Mouse (Mus musculus) brain, adult 2 months (tissue): ENCODE results near the gene Cd3d.
"Not testable (repeated sequence)": the region's sequence is repeated elsewhere in the genome, so short reads cannot be mapped to it uniquely, and the experiment has no call there.

Source experiments
- DNase-seq: peaks from one replicate; pipeline ENCODE4 v3.0.0; 2011; ENCODE audit warnings: low read depth, low spot score

The Cd3d gene

DNA sequence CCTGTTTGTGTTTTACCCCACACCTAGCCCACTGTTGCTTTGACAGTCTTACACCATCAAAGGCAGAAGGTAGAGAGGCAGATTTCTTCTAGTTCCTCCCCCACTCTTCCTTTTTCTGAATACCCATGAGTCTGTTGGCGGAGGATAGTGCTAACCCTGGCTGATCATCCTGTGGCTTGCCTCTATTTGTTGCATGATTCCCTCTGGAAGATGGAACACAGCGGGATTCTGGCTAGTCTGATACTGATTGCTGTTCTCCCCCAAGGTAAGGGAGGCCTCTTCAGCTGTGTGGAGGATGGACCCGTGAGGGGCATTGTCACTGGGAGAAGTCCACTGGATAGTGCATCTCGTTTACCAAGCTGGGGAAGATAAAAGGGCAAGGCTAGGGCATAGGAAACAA is at the start of gene Cd3d:
TSS of gene Cd3d (plus strand) at position 111 of the 400 bp plus-strand sequence.
- no peak for DNase-seq

DNA sequence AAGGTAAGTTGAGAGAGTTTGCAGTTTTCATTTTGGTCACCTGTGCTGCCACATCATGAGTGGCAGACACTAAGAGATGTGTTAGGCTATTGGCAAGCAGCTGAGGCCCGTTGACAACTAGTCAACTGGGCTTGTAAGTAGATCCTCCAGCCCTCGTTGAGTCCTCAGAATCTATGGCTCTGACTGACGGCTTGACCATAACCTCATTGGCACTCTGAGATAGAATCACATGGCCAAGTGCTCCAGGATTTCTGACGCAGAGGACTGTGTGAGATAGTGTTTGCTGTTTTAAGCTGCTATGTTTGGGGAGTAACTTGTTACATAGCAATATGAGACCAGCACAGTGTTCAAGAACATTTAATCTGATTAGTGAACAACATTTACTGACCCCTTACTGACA is 39.8 kb upstream of the Cd3d start:
- DNase-seq = peak; percentile 26

DNA sequence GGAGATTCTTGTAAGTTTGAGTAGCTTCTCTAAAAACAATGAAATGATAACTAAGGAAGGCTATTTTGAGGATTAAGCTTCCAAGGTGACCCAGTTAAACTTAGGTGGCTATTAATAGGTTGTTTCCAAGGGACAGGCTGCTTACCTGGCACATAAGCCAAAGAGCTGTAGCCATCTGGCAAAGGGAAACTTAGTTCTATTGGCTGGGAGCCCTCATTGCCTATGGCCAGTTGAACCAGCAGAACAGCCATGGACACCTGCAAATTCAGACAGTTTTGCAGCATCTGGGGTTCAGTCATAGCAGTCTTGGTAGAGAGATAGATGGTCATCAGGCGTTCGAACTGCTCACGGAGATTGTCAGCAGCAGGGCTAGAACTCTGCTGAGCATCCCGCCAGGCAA is 39.2 kb upstream of the Cd3d start:
- peak; percentile 94 for DNase-seq

DNA sequence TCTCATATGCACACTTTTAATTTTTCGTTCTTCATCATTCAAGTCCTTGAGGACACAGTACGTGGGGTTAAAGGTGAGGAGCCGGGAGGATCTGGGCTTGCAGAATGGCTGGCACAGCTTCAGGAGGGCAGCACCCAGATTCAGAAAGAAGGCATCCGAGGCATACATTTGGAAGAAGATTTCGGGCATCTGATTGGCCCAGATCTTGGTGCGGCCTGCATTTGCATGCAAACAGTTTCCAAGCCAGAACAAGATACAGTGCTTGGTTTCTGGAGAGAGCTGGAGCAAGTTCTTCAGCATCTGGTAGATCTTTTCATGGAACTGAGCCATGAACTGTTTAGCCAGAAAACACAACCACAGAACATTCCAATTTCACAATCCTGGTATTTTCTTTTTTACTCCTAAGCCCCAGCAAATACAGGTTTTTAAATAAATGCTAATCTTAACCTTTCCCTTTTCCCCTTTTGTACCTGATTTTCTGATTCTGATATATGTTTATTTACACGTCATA is 35.3 kb upstream of the Cd3d start:
- DNase-seq = peak; percentile 41

DNA sequence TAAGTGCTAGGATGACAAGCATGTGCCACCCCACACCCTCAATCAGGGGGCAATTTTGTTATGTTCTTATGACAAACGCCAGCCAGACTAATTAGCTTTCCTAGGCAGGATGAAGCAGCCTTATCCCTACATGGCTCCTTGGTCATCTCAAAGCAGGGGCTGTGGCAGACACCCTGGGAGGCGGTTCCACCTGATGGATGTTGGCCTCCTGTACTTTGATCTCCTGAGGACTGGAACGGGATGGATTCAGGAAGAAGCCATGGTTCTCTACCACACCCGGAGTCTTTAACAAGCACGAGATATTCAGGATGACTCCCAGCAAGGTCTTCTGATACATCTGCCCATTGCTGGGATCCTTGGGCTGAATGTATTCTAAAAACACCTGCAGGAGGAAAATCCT is 33.8 kb upstream of the Cd3d start:
- no peak for DNase-seq

DNA sequence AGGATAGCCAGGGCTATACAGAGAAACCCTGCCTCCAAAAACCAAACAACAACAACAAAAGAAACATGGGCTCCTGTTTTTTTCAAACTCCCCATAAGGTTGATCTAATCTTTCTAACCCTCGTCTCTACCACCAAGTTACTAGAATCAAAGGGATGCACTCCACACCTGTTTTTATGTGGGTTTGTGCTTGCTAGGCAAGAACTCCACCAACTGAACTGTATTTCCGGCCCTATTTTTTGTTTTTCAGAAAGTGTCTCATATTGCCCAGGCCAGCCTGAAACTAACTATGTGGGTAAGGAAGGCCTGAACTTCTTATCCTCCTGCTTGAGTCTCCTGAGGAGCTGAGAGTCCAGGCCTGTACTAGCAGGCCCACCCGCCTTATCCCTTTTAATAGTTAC is 27.2 kb upstream of the Cd3d start:
- DNase-seq = no peak

DNA sequence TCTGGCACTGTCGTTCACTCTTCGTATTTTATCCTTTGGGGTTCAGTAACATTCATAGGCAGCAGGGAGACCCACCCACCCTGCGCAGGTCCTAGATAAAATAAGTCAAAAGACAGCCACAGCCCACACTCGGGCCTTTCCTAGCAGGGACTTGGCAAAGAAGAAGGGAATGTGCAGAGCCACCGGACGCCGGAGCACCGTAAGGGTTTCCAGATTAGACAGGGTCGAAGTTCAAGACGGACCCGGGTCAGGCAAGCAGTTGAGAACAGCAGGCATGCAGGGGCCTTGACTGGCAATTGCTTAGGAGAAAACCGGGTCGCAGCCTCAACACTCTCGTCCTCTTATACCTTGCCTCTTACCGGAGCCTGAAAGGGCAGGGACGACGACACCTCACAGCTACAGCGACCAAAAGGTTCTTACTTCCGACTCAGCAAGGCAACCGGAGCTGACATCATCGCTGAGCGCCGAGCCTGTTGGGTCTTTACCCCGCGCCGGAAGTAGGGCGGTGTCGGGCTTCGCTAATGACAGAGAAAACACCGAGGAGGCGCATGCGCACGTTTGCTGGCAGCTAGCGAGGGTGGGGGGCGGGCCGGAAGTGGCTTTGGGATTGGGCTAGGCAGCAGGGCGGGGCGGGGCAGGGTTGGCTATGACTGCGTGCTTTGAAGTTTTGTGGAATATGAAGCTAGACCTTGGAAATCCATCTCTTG is 16.3 kb upstream of the Cd3d start, which contains the start of gene Ube4a:
TSS of gene Ube4a (minus strand) at position 475 of the 707 bp plus-strand sequence.
- DNase-seq = peak; percentile 100

DNA sequence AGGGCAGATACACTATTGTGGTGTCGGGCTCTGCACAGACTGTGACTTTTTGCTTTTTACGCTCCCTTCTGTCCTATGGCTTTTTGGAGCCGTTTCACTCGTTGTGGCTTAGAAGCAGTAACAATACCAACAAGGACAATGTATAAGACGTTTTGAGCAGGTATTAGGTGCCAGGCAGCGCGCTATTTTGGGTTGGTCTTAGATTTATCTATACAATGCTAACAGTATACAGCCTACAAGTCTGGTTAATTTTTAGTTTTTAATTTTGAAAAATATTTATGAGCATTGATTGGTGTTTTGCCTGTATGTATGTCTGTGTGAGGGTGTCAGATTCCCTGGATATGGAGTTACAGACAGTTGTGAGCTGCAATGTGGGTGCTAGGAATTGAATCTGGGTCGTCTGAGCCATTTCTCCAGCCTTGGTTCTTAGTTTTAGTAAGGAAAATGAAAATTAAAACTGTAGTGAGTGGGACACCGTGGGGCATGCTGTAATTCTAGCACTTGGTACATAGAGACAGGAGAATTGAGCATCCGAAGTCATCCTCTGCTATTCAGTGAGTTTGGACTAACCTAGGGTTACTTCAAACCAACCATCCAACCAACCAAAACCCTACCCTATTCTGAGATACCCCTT is 15.6 kb upstream of the Cd3d start:
- no peak for DNase-seq

DNA sequence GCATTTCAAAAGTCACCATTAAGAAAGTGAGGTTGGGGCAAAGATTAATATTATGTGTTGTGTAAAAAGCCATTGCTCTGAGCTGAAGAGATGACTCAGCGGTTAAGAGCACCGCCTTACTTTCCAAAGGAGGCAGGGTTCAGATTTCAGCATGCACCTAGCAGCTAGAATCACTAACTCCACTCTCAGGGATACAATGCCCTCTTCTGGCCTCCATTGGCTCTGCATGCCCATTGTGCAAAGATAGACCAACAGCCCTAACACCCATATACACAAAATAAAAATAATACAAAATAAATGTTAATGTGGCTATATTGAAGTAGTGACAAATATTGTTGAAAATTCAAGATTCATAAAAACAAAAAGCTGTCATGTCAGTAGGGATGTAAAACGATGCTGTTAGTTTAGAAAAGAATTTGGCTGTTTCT is 14.8 kb upstream of the Cd3d start:
- DNase-seq = peak; percentile 90

DNA sequence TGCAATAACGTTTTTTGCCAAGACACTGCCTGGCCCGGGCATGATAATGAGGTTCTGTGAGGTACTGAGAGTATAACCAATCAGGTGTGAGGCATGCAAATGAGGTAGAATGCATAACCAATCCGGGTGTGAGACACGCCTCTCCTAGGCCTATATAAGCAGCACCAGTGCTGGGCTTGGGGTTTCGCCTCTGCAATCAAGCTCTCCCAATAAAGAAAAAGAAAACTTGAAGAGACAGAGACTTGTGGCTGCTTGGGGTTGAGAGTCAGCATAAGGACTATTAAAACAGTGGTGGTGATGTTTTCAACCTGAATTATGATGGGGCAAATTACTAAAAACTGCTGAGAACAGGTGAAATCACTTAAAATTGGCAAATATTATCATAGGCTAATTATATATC is 13.8 kb upstream of the Cd3d start:
- not testable (repeated sequence) for DNase-seq

DNA sequence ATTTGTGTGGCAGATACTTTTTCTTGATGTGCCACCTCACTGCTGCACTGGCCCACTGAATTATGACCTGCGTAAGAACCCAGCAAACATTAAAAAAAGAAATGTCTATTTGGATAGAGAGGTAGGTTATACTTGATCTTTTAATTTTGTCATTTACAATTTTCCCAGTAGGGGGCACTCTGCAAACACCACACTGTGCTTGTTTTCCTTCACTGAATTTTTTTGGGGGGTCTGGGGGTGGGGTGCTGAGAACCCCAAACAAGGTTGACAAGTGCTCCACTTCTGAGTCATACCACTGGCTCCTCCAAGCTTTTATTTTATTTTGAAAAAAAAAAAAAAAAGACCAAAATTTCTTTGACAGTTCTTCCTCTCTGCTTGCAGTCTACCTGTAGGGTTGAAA is 12.1 kb upstream of the Cd3d start:
- DNase-seq = no peak

DNA sequence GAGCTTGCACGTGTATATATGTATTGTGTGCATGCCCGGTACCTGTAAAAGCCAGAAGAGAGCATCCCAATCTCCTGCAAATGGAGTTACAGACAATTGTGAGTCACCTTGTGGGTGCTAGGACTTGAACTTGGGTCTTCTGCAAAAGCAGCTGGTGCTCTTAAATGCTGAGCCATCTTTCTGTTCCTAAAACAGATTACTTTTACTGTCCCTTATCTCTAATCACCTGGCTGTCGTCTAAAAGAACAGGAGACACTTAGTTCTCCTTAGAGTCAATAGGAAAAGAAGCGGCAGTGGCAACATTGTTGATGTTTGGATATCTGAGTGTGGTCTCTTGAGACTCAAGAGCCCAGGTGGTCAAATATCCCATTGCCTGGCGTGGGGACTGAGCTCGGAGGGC is 3.8 kb upstream of the Cd3d start:
- no peak for DNase-seq

DNA sequence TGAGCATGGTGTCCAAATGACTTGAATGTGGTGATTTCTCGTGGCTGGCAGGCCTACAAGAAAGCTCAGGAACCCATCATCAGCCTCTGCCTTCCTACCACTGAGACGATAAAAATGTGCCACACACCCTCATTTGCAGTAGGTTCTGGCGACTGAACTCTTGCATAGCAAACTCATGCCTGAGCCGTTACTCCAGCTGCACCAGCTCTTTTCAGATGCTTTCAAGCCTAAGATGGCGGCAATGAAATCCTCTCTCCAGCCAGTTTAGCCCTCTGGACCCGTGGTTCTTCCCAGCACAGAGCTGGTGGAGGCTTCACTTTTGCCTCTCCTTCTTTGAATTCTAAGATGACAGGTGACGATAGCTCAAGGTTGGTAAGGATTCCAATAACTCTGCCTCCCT is 1.8 kb upstream of the Cd3d start:
- no peak for DNase-seq

DNA sequence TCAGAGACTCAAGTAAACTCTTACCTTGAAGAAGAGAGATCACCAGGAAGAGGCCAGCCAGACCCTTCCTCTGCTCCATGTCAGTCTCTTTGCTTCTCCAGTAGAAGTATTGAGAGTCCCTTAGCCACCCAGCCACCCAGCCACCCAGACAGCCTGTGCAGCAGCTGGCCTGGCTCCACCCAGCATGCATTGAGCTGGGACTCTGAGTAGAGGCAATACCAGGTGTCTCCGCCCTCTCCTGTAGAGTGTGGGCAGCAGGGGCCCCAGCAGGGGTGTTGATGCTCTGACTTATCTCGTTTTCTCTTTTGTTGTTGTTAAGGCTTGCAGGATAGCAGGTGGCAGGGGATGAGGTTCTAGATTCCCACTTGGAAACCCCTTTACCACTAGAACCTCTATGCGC is 1.3 kb upstream of the Cd3d start, which contains the start of gene Cd3g:
TSS of gene Cd3g (minus strand) at position 190 of the 400 bp plus-strand sequence.
- DNase-seq = no peak

DNA sequence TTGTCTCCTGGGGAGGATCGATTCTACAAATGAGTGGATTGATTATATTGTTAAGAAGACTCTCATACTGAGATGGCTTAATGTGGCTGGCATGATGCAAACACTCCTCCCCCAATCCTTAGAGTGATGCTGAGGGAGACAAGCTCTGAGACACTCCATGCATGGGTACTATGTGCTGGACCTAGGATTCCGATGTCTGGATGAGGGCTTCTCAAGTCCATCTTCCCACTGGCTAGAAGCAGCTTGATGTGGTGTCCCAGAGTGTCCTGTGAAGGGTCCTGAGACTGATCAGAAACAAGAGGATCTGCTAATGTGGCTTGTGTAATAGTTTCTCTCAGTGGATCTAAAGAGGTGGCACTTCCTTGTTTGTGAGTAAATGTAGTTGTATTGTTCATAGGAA is 482 bp upstream of the Cd3d start:
- no peak for DNase-seq

DNA sequence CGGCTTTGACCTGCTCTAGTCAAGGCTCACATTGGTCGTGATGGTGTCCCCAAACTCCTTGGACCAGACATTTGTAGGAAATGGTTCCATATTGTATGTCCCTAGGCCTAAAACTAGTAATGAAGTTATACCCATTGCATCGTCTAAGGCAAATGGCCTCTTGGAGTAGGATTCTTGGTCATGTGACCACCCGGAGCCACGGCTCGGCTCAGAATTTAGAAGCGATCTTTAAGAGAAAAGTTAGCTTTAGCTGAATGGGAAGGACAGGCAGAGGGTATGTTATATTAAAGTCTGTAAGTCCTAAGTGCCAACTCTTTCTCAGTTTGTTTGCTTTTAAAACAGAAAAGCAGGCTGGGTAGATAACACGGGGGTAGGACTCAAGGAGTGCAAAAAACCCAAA is 495 bp downstream of the Cd3d start:
- no peak for DNase-seq

DNA sequence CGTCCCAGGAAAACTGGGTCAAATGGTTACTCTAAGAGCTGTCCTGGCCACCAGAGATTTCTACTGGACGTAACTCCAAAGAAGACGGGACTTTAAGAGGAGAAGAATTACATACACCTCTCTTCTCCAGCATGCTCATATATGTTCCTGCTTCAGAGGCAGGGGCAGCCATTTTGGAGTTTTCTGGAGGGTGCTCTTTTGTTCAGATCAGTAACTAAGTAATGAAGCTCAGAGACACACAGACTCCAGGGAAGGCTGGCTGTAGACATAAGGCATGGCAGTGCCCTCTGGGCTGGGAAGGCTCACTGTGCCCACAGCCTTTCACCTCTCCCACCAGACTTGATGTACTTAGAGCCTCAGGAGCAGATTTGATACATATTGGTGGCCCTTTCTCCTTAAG is 945 bp downstream of the Cd3d start:
- no peak for DNase-seq

DNA sequence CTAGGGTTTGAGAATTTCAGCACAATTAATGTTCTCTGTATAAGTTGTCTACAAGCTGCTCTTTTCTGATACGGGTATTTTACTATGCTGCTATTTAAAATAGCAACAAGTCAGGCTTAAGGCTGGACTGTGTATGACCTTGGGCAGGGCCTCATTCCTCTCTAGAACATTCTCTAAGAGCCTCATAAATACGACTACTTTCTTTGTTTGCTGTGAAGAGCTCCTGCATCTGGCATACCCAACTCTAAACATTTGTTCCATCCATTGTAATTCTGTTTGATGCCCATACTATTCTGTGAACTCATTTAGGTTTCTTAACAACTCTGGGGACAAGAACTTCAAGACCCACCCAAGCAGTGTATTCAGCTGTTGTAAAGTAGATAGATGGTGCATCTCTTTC is 1.4 kb downstream of the Cd3d start:
- DNase-seq = no peak

DNA sequence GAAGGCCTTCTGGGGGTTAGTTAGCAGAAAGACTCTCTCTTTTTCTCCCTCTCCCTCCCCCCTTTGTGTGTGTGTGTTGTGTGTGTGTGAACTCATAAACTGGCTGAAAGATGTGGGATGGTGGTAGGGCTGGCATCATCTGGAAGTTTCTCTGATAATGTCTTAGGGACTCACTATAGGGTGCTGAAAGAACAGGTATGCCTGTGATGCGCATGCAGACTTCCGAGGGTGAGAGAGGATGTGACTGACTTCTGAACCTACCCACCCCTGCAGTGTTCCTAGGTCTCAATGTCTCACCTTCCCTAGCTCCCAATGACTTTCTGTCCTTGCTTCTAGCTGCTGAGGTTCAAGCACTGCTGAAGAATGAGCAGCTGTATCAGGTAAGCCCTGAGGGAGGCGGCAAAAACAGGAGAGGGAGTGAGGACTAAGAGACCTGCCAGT is 4.2 kb downstream of the Cd3d start:
- no peak for DNase-seq

DNA sequence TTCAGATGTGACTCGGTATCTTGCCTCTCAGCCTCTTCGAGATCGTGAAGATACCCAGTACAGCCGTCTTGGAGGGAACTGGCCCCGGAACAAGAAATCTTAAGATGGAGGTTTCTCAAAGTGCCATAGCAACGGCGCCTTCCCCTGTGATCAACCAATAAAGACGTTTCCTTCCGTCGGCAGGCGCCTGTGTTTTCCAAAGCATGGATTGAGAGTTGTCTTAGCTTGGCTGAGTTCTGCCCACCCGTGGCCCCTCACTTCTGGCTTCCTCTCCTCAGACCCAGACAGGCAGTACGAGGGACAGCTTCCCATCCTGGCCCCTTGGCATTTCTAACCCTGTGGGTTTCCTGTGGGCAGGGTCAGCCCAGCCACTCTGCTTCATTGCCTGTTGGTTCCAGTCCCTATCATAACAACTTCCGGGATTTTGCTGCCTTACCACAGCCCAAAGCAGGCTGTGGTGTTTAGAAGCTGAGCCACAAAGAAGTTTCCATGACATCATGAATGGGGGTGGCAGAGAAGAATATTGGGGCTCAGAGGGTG is 4.7 kb downstream of the Cd3d start:
- peak; percentile 5 for DNase-seq

DNA sequence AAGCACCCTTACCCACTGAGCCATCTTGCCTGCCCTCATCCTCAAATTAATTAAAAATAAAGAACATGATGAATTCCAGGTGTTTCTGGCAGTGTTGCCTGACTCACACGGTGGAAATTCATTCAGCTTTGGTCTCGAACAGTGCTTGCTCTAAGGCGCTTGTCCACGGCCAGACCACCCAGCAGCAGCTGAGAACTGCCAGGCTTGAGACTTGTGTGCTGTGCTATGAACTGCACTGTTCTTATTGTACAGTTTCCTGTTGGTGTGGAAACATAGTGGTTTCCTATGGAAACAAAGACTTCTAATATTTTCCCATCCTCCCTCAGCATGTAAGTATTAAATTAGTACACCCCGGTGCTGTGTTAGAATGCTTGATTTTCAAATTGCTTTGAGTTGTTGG is 5.4 kb downstream of the Cd3d start:
- no peak for DNase-seq

DNA sequence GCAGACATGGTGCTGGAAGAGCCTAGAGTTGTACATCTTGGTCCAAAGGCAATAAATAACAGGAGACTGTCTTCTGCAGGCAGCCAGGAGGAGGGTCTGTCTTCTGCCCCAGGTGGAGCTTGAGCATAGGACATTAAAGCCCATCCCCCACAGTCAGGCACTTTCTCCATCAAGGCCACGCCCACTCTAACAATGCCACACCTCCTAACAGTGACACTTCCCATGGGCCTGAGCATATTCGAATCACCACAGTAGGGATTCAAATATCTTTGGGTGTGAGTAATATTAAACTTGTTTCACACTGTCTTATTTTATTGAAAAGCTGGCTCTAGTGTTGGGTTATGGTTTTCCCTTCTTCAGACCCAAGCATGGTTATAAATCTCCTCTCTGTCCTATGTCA is 10.2 kb downstream of the Cd3d start:
- no peak for DNase-seq

DNA sequence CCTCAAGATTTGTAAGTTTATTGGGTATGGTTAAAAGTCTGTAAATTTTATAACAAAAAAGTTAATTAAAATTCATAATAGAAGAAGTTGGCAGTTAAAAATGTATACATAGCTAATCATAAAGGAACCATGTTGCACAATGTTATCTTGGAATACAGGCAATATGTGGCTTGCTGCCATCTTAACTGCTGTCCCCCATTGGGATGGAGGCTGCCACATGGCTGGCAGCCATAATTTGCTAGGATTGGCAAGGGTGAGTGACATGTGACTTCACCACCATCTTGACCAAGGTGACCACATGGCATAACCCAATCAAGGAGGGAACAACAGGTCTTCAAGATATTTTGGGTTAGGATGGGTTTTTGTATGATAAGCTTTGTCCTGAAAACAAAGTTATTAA is 10.7 kb downstream of the Cd3d start:
- peak; percentile 68 for DNase-seq
